Mouse (Mus musculus): ENCODE results near the gene Gm42674. TPM values are rescaled to one million over a fixed set of nuclear protein-coding genes. Genes with fewer than 3 reads are reported as not detected.

Gene Gm42674
- polyA plus RNA-seq, 1 experiment from 2014 or later: not detected

DNA sequence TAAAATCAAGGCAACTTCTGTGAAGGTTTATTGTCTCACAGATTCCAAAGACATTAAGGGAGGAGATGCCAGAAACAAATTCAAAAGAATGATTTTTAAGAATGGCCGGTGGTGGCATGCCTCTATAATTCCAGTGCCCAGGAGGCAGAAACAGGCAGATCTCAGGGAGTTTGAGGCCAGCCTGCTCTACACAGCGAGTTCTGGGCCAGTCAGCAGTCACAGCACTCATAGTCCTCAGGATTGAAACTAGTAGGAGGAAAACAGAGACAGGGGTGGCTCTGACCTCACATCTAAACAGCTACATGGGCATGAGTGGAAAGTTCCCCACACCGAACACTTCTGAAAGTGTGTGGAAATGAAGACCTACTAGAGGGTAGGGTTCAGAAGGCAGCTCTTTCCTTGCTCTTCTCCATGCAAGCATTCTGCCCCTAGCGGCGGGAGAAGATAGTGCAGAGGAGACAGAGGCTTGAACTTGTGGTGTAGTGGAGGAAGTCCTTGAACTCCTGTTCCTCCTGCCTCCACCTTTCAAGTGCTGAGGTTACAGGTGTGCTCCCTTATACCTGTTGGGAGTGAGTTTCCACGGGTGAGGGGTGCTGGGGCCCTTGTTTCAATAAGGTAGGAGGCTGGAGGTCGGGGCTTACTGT lies 37.9 kb downstream of the Gm42674 start:
- H3K4me1 ChIP-seq (ENCODE audit: control insufficient read depth, insufficient read depth, low read length): no peaks in the 10 kb centered on the region
- no peak overlapping the region for H3K4me3 ChIP-seq (ENCODE audit: low read depth, low read length)
- H3K36me3 ChIP-seq (ENCODE audit: control insufficient read depth, insufficient read depth, low read length): no peaks in the 10 kb centered on the region
- no peak for ATAC-seq (ENCODE audit: low FRiP score)
- DNase-seq (ENCODE audit: low spot score, missing footprints): peak; percentile 88
- WGBS: 55% methylated on average over 7 of the region's 7 CpGs
- H3K9ac ChIP-seq (ENCODE audit: low read length): no peak overlapping the region
- H3K9me3 ChIP-seq (ENCODE audit: control insufficient read depth, low read length): no peaks in the 10 kb centered on the region
- H3K4me2 ChIP-seq: no peak overlapping the region
- no peak overlapping the region for H3K27ac ChIP-seq (ENCODE audit: low read depth, low read length)
- H3K27me3 ChIP-seq (ENCODE audit: control insufficient read depth, insufficient read depth, low read length): no peaks in the 10 kb centered on the region

DNA sequence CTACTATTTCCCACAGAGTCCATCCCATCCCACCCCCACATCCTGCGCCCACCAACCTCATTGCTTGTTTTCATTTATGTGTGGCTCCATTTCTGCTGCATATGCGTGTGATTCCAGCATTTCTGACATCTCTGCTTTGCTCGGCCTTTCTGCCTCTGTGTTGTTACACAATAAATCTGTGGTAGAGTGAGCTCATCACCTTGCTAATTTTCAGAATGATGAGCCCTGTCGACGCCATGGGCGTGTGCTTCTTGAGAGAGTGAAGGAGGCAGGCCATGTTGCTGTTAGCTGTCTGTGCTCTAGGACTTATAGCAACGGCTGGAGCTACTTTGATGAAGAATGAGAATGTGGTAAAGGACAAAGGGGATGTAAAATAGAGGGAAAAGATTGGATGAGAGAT lies 39.3 kb downstream of the Gm42674 start:
- Histone ChIP-seq H3K27ac (ENCODE audit: low read depth, low read length) (no peak overlapping the region), H3K4me1 (ENCODE audit: control insufficient read depth, insufficient read depth, low read length) (no peaks in the 10 kb centered on the region), H3K4me2 (no peak overlapping the region), H3K9me3 (ENCODE audit: control insufficient read depth, low read length) (no peaks in the 10 kb centered on the region), H3K36me3 (ENCODE audit: control insufficient read depth, insufficient read depth, low read length) (no peaks in the 10 kb centered on the region), H3K27me3 (ENCODE audit: control insufficient read depth, insufficient read depth, low read length) (no peaks in the 10 kb centered on the region), H3K4me3 (ENCODE audit: low read depth, low read length) (no peak overlapping the region), H3K9ac (ENCODE audit: low read length) (no peak overlapping the region)
- 85% methylated on average over 7 of the region's 7 CpGs for WGBS
- ATAC-seq (ENCODE audit: low FRiP score): no peak
- no peak for DNase-seq (ENCODE audit: low spot score, missing footprints)

DNA sequence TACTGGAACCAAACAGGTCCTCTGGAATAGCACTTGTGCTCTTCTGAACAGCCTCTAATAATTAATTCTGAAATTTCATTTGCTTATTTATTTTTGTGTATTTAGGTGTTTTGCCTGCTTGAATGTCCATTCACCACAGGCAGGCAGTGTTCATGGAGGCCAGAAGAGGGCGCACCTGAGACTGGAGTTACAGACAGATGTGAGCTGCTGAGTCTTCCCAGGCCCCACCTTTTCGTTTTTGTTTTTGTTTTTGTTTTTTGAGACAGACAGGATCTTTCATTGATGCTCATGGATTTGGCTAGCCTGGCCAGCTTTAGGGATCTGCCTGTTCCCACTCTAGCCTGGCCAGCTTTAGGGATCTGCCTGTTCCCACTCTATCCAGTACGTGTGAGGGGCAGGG lies 42.5 kb downstream of the Gm42674 start:
- no peaks in the 10 kb centered on the region for H3K4me1 ChIP-seq (ENCODE audit: control insufficient read depth, insufficient read depth, low read length)
- no peak overlapping the region for H3K4me2 ChIP-seq
- H3K36me3 ChIP-seq (ENCODE audit: control insufficient read depth, insufficient read depth, low read length): no peaks in the 10 kb centered on the region
- H3K27me3 ChIP-seq (ENCODE audit: control insufficient read depth, insufficient read depth, low read length): no peaks in the 10 kb centered on the region
- H3K9ac ChIP-seq (ENCODE audit: low read length): no peak overlapping the region
- H3K4me3 ChIP-seq (ENCODE audit: low read depth, low read length): no peak overlapping the region
- H3K27ac ChIP-seq (ENCODE audit: low read depth, low read length): no peak overlapping the region
- H3K9me3 ChIP-seq (ENCODE audit: control insufficient read depth, low read length): no peaks in the 10 kb centered on the region
- DNase-seq (ENCODE audit: low spot score, missing footprints) (no peak), ATAC-seq (ENCODE audit: low FRiP score) (no peak)
- WGBS: 49% methylated on average over 3 of the region's 3 CpGs

DNA sequence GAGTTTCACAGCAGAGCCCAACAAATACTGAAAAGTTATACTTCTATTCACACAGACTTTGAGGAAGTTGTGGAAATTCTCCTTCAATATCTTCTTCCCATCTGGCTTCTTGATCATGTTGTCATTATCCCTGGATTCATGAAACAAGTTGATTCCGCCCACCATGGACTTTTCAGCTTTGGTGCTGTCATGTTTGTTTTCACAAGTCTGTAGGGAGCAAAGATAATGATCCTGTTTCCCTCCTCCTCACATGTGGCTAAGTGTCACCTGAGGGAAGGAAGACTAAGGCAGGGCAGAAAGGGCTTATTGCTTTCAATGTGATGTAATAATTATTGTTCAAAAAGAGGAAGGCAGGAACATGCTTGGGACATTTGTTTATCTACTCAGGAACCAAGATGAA lies 45.6 kb downstream of the Gm42674 start:
- ATAC-seq (ENCODE audit: low FRiP score) (no peak), DNase-seq (ENCODE audit: low spot score, missing footprints) (no peak)
- H3K27me3 ChIP-seq (ENCODE audit: control insufficient read depth, insufficient read depth, low read length): no peaks in the 10 kb centered on the region
- no peaks in the 10 kb centered on the region for H3K9me3 ChIP-seq (ENCODE audit: control insufficient read depth, low read length)
- no peak overlapping the region for H3K4me3 ChIP-seq (ENCODE audit: low read depth, low read length)
- H3K36me3 ChIP-seq (ENCODE audit: control insufficient read depth, insufficient read depth, low read length): no peaks in the 10 kb centered on the region
- WGBS: 84% methylated on average over 1 of the region's 1 CpGs
- no peak overlapping the region for H3K9ac ChIP-seq (ENCODE audit: low read length)
- no peak overlapping the region for H3K27ac ChIP-seq (ENCODE audit: low read depth, low read length)
- H3K4me1 ChIP-seq (ENCODE audit: control insufficient read depth, insufficient read depth, low read length): no peaks in the 10 kb centered on the region
- no peak overlapping the region for H3K4me2 ChIP-seq

DNA sequence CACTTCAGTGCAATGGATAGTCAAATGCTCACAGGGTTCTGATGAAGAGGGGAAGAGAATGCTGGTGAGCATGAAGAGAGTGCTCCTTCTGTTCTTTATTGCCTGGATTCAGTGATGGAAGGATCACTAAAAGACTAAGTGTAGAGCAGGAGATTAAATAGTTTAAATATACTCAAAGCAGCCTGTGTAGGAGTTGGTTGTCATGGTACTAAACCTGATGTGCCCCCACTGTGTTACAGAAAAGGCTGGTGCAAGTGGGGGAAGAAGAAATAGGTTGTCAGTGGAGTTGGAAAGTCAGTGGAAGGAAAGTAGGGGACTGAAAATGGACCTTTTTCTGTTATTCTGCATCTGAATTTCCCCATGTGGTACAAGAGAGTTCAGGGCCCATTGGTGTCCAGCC lies 47.3 kb downstream of the Gm42674 start:
- Histone ChIP-seq H3K9me3 (ENCODE audit: control insufficient read depth, low read length) (no peaks in the 10 kb centered on the region), H3K36me3 (ENCODE audit: control insufficient read depth, insufficient read depth, low read length) (no peaks in the 10 kb centered on the region), H3K27me3 (ENCODE audit: control insufficient read depth, insufficient read depth, low read length) (no peaks in the 10 kb centered on the region), H3K4me1 (ENCODE audit: control insufficient read depth, insufficient read depth, low read length) (no peaks in the 10 kb centered on the region), H3K4me3 (ENCODE audit: low read depth, low read length) (no peak overlapping the region), H3K9ac (ENCODE audit: low read length) (no peak overlapping the region), H3K4me2 (no peak overlapping the region), H3K27ac (ENCODE audit: low read depth, low read length) (no peak overlapping the region)
- DNase-seq (ENCODE audit: low spot score, missing footprints) (no peak), ATAC-seq (ENCODE audit: low FRiP score) (no peak)

DNA sequence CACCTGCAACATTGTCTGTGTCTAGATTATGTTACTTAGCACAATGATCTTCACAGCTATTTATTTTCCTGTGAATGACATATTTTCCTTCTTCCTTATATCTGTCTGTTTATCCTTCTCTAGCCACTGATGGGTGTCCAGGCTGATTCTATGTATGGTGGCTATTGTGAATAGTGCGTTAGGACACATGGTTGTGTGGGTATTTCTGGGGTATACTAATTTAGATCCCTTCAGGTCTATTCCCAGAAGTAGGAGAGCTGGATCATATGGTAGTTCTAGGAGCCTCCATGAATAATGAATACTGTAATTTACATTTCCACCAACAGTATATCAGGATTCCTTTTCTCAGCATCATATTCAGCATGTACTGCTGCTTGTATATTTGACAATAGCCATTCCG lies 48.1 kb downstream of the Gm42674 start:
- ATAC-seq (ENCODE audit: low FRiP score): no peak
- 89% methylated on average over 2 of the region's 2 CpGs for WGBS
- H3K4me3 ChIP-seq (ENCODE audit: low read depth, low read length): no peak overlapping the region
- no peaks in the 10 kb centered on the region for H3K27me3 ChIP-seq (ENCODE audit: control insufficient read depth, insufficient read depth, low read length)
- no peak for DNase-seq (ENCODE audit: low spot score, missing footprints)
- no peaks in the 10 kb centered on the region for H3K36me3 ChIP-seq (ENCODE audit: control insufficient read depth, insufficient read depth, low read length)
- H3K4me2 ChIP-seq: no peak overlapping the region
- no peaks in the 10 kb centered on the region for H3K9me3 ChIP-seq (ENCODE audit: control insufficient read depth, low read length)
- no peak overlapping the region for H3K27ac ChIP-seq (ENCODE audit: low read depth, low read length)
- H3K4me1 ChIP-seq (ENCODE audit: control insufficient read depth, insufficient read depth, low read length): no peaks in the 10 kb centered on the region
- no peak overlapping the region for H3K9ac ChIP-seq (ENCODE audit: low read length)

DNA sequence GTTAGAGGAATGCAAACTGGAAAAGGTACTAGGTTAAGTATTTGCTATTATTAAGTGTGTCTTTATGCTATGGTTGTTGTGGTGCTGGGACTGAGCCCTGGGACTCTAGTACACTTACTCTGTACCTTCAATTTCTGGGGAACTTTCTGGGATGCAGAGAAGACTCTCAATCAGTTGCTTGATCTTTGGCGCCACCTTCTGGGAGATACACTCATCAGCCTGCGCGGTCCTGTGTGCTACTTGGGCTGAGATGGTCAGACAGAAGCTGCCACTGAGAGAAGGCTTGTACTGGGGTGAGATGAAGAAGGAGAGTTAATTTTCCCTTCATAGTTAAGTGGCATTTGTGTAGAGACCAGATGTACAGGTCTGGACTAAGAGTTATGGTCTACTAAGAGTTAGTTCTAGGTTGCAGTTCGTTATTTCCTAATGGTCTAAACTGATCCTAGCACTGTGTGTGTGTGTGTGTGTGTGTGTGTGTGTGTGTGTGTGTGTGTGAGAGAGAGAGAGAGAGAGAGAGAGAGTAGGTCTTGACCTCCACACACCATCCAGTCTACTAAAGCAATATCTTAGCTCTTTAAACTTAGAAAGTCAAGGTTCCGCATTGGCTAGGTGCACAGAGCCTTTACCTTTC lies 51.3 kb downstream of the Gm42674 start:
- Histone ChIP-seq H3K9me3 (ENCODE audit: control insufficient read depth, low read length) (no peaks in the 10 kb centered on the region), H3K4me3 (ENCODE audit: low read depth, low read length) (no peak overlapping the region), H3K27ac (ENCODE audit: low read depth, low read length) (no peak overlapping the region), H3K27me3 (ENCODE audit: control insufficient read depth, insufficient read depth, low read length) (no peaks in the 10 kb centered on the region), H3K4me2 (no peak overlapping the region), H3K9ac (ENCODE audit: low read length) (no peak overlapping the region), H3K4me1 (ENCODE audit: control insufficient read depth, insufficient read depth, low read length) (no peaks in the 10 kb centered on the region), H3K36me3 (ENCODE audit: control insufficient read depth, insufficient read depth, low read length) (no peaks in the 10 kb centered on the region)
- 36% methylated on average over 5 of the region's 5 CpGs for WGBS
- peak; percentile 97 for DNase-seq (ENCODE audit: low spot score, missing footprints)
- ATAC-seq (ENCODE audit: low FRiP score): peak; percentile 80

DNA sequence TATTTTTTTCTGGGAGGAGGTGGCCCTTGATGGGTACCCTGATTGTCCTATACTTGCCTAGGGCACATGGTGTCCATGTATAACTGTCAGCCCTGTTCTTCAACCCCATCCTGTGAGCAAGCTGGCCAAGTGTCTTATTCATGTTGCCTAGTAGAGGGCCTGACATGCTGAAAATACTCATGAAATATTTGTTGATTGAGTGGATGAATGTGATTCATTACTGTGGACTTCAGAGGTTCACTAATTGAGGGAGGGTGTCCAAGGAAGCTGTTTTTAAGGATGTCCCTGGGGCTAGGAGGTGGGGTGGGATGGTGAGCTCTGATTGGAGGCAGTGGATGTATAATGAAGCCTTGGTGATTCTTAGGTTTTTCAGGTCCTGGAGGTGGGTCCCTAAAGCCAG lies 52.0 kb downstream of the Gm42674 start, which contains the start of gene S100a7a:
Gene S100a7a (plus strand): TSS at position 301 of the 400 bp plus-strand sequence.
- H3K27me3 ChIP-seq (ENCODE audit: control insufficient read depth, insufficient read depth, low read length): no peaks in the 10 kb centered on the region

More for the DNA sequence above, 52.0 kb downstream of the Gm42674 start, which contains the start of gene S100a7a:
- ATAC-seq (ENCODE audit: low FRiP score) (no peak), DNase-seq (ENCODE audit: low spot score, missing footprints) (no peak)
- Histone ChIP-seq H3K9me3 (ENCODE audit: control insufficient read depth, low read length) (no peaks in the 10 kb centered on the region), H3K9ac (ENCODE audit: low read length) (no peak within 1 kb of the TSS), H3K27ac (ENCODE audit: low read depth, low read length) (no peak within 1 kb of the TSS), H3K4me3 (ENCODE audit: low read depth, low read length) (no peak within 1 kb of the TSS), H3K4me2 (no peak within 1 kb of the TSS), H3K4me1 (ENCODE audit: control insufficient read depth, insufficient read depth, low read length) (no peaks in the 10 kb centered on the region), H3K36me3 (ENCODE audit: control insufficient read depth, insufficient read depth, low read length) (no peaks in the 10 kb centered on the region)

All from midbrain, embryonic 11.5 days (tissue).